Mouse (Mus musculus) embryonic facial prominence, embryonic 11.5 days (tissue): ENCODE measurements around the gene Cnn2. TPM values are rescaled to one million over a fixed set of nuclear protein-coding genes. Genes with fewer than 3 reads are reported as not detected.
A peak's percentile ranks its signal among the peaks of the same experiment; 100 is the strongest.

Experiments used
- ATAC-seq: fragments of 200-750 bp; cut with Nextera tagmentation; replicated peaks from 2 replicates; pipeline ENCODE4 v1.8.0; 2017; ENCODE audit warnings: low read depth; ENCODE audit not compliant: insufficient number of reproducible peaks, low FRiP score, low TSS enrichment
- DNase-seq: peaks from one replicate; pipeline ENCODE4 v3.0.0-alpha.2; 2015; ENCODE audit warnings: low spot score
- H3K27ac ChIP-seq: fragments of 300-500 bp; sonication (generic); replicated peaks from 2 replicates; pipeline ENCODE4 v1.5.1; 2014; ENCODE audit warnings: mild to moderate bottlenecking, low read depth, low read length, control low read depth
- H3K27me3 ChIP-seq: fragments of 300-500 bp; sonication (generic); 2 replicates; pipeline ENCODE4 v1.6.1; 2014; ENCODE audit warnings: mild to moderate bottlenecking, low read length, moderate library complexity, mixed read lengths; ENCODE audit not compliant: control insufficient read depth, insufficient read depth
- H3K36me3 ChIP-seq: fragments of 300-500 bp; sonication (generic); replicated peaks from 2 replicates; pipeline ENCODE4 v1.6.1; 2014; ENCODE audit warnings: low read depth, mild to moderate bottlenecking, low read length, moderate library complexity, mixed read lengths; ENCODE audit not compliant: control insufficient read depth, insufficient read depth
- H3K4me1 ChIP-seq: fragments of 300-500 bp; sonication (generic); 2 replicates; pipeline ENCODE4 v1.6.1; 2014; ENCODE audit warnings: low read length, mixed read lengths; ENCODE audit not compliant: control insufficient read depth, insufficient read depth
- H3K4me2 ChIP-seq: fragments of 300-500 bp; sonication (generic); 2 replicates; pipeline ENCODE4 v1.6.1; 2014; ENCODE audit warnings: low read depth, mild to moderate bottlenecking, control low read depth, low read length, moderate library complexity
- H3K4me3 ChIP-seq: fragments of 300-500 bp; sonication (generic); 2 replicates; pipeline ENCODE4 v1.5.1; 2014; ENCODE audit warnings: low read depth, low read length, control low read depth
- H3K9ac ChIP-seq: fragments of 300-500 bp; sonication (generic); replicated peaks from 2 replicates; pipeline ENCODE4 v1.6.1; 2014; ENCODE audit warnings: mild to moderate bottlenecking, control low read depth, low read length
- H3K9me3 ChIP-seq: fragments of 300-500 bp; sonication (generic); replicated peaks from 2 replicates; pipeline ENCODE4 v1.6.1; 2016; ENCODE audit warnings: mild to moderate bottlenecking, low read length, inconsistent platforms, mixed read lengths; ENCODE audit not compliant: control insufficient read depth
- WGBS: fragments of 180-500 bp; shearing (Covaris S2); extraction: QIAGEN DNeasy Blood & Tissue Kit; methylation state at CpG from one replicate; pipeline ENCODE4 v1.1.7; 2014; 5-methylcytosine and 5-hydroxymethylcytosine counted together
- polyA plus RNA-seq: library from polyadenylated mRNA; unstranded; fragments of >200 nt; fragmentation: Nextera tagmentation; extraction: Ambion mirVana; gene quantifications from 2 replicates; pipeline ENCODE4 v1.2.1, GENCODE M21; 2014

The Cnn2 gene
- polyA plus RNA-seq, 1 experiment from 2014 or later, result 255 TPM

DNA sequence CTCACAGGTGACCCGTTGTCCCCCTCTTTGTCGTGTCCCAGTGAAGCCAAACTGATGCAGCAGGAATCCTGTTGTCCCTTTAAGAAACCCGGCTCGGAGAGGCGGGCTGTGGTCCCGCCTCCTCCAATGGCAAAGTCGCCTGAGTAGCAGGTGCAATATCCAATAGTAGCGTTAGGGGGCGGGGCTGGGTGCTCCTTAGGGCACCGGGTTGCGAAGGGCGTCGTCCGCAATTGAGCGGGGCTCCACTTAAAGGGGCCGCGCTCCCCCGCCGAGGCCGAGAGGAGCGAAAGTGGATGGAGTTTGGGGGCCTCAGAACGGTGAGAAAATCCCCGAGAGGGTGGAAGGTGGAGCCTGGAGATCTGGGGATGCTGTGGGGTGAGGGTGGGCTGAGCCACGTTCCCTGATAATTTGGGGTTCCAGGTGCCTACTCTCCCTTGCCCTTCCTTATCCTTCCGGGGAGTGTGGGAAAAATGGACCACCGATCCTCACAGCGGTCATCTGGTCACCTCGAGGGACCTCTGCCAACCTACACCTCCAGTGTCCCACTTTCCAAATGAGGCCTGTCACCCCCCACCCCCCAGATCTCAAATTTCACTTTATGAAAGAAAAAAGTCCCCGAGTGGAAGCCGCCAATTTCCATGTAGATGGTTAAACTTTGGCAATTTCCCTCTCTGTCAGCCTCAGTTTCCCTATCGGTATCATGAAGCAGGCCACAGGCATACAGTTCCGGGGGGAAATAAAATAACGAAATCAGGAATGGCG, 8.1 kb downstream of the Cnn2 start, which contains the start of gene Abca7:
Gene Abca7, plus strand, starts transcription at position 223 of the 762 bp plus-strand sequence.
- DNase-seq, result peak; percentile 100
- Histone ChIP-seq H3K4me2 (peak within 1 kb of the TSS; percentile 41), H3K27me3 (peaks cover 3% of the 10 kb centered on the region; the same call in 1 of the 2 replicates), H3K27ac (no peak within 1 kb of the TSS; the same call in 1 of the 2 replicates), H3K4me1 (no peaks in the 10 kb centered on the region), H3K36me3 (peaks cover 13% of the 10 kb centered on the region; the same call in 1 of the 2 replicates), H3K4me3 (peak within 1 kb of the TSS; percentile 45), H3K9ac (peak within 1 kb of the TSS; percentile 54), H3K9me3 (no peaks in the 10 kb centered on the region)
- peak; percentile 80 for ATAC-seq
- under 1% methylated on average over 31 of the region's 34 CpGs for WGBS

DNA sequence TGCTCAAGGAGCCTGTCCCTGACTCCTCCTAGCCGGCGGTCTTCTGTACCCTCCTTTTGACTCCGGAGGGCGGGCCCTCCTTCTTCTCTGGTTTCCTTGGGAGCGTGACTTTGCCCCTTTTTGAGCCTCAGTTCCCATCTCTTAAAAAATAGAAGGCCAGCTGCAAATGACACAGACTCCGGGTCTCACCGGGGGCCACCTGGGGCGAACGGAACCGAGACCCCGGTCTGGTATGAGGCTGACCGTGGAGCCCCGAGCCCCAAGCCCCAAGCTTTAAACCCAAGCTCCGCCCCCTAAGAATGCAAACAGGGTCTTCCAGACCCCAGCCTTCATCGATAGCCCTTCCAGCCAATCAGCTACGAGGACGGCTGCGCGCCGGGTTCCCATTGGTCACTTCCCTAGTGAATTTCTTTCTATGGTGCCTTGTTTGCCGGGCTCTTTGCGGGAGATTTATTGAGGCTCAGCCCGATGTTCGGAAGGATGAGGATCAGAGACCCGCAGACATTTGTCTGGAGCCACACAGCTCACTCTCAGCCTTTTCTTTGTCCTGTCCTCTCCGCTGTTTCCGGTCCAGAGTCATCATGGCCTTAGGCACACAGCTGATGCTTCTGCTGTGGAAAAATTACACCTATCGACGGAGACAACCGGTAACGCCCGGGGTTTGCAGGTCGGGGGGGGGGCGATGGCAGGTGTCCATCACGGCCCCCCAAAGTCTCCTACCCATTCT, 8.8 kb downstream of the Cnn2 start:
- Histone ChIP-seq H3K4me1 (no peaks in the 10 kb centered on the region), H3K9ac (no peak overlapping the region), H3K27ac (no peak overlapping the region; the same call in 1 of the 2 replicates), H3K36me3 (peaks cover 8% of the 10 kb centered on the region; the same call in 1 of the 2 replicates), H3K4me2 (peak overlapping the region; percentile 41), H3K9me3 (no peaks in the 10 kb centered on the region), H3K27me3 (peaks cover 8% of the 10 kb centered on the region; the same call in 1 of the 2 replicates), H3K4me3 (peak overlapping the region; percentile 45)
- DNase-seq (peak; percentile 95), ATAC-seq (peak; percentile 46)
- under 1% methylated on average over 35 of the region's 35 CpGs for WGBS

DNA sequence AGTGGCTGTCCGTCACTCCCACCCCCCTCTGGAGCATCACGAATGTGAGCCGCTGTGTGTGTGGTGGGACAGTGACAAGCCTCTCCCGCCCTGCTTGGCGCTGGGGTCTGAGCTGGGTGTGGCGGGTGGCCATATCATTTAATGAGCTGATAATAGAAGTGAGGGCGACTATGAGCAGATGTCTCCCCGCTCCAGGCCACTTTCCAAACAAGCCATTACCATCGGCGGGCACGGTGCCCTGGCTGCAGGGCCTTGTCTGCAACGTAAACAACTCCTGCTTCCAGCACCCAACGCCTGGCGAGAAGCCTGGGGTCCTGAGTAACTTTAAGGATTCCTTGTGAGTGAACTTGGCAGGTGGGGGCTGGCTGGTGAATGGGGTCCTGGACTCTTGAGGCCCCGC, 9.4 kb downstream of the Cnn2 start:
- WGBS, result 4% methylated on average over 15 of the region's 15 CpGs
- Histone ChIP-seq H3K4me3 (peak overlapping the region; percentile 45), H3K9me3 (no peaks in the 10 kb centered on the region), H3K4me2 (peak overlapping the region; percentile 41), H3K36me3 (peaks cover 6% of the 10 kb centered on the region; the same call in 1 of the 2 replicates), H3K4me1 (no peaks in the 10 kb centered on the region; the same call in 1 of the 2 replicates), H3K9ac (peak overlapping the region; percentile 0; the same call in 1 of the 2 replicates), H3K27ac (no peak overlapping the region), H3K27me3 (peaks cover 14% of the 10 kb centered on the region)
- ATAC-seq, result no peak
- DNase-seq, result no peak

DNA sequence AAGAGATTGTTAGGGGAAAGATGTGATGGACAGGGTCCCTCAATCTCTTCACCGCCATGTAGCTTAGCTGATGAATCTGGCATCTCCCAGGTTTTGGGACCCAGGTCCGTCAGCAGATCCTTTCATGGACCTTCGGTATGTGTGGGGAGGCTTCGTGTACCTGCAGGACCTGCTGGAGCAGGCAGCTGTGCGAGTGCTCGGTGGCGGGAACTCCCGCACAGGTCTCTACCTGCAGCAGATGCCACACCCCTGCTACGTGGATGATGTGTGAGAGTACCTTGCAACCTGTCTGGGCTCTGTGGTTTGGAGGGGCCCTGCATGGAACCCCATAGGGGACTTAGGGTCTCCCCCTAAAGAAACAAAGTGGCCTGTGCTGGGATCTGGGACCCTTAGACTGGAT, 13.6 kb downstream of the Cnn2 start:
- H3K27me3 ChIP-seq, result peaks cover 18% of the 10 kb centered on the region
- no peak overlapping the region for H3K4me3 ChIP-seq
- H3K9me3 ChIP-seq, result no peaks in the 10 kb centered on the region
- 71% methylated on average over 9 of the region's 9 CpGs for WGBS
- no peak for ATAC-seq
- peaks cover 3% of the 10 kb centered on the region; the same call in 1 of the 2 replicates for H3K4me1 ChIP-seq
- H3K4me2 ChIP-seq, result no peak overlapping the region
- H3K9ac ChIP-seq, result no peak overlapping the region; the same call in 1 of the 2 replicates
- H3K36me3 ChIP-seq, result no peaks in the 10 kb centered on the region
- no peak for DNase-seq
- no peak overlapping the region for H3K27ac ChIP-seq

DNA sequence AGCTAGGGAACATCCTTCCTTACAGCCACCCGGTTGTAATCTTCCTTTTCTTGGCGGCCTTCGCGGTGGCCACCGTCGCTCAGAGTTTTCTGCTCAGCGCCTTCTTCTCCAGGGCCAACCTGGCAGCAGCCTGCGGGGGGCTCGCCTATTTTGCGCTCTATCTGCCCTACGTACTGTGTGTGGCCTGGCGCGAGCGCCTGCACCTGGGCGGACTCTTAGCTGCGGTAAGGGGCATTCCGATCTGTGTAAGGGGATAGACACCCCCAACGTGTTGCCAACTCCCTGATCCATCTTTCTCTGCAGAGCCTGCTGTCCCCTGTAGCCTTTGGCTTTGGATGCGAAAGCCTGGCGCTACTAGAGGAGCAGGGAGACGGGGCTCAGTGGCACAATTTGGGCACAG, 14.4 kb downstream of the Cnn2 start:
- no peak overlapping the region for H3K27ac ChIP-seq
- H3K4me3 ChIP-seq, result no peak overlapping the region
- WGBS, result 21% methylated on average over 21 of the region's 21 CpGs
- no peak for ATAC-seq
- H3K36me3 ChIP-seq, result no peaks in the 10 kb centered on the region
- no peak for DNase-seq
- no peak overlapping the region for H3K4me2 ChIP-seq
- H3K4me1 ChIP-seq, result peaks cover 3% of the 10 kb centered on the region; the same call in 1 of the 2 replicates
- no peaks in the 10 kb centered on the region for H3K9me3 ChIP-seq
- H3K27me3 ChIP-seq, result peaks cover 18% of the 10 kb centered on the region
- no peak overlapping the region; the same call in 1 of the 2 replicates for H3K9ac ChIP-seq

DNA sequence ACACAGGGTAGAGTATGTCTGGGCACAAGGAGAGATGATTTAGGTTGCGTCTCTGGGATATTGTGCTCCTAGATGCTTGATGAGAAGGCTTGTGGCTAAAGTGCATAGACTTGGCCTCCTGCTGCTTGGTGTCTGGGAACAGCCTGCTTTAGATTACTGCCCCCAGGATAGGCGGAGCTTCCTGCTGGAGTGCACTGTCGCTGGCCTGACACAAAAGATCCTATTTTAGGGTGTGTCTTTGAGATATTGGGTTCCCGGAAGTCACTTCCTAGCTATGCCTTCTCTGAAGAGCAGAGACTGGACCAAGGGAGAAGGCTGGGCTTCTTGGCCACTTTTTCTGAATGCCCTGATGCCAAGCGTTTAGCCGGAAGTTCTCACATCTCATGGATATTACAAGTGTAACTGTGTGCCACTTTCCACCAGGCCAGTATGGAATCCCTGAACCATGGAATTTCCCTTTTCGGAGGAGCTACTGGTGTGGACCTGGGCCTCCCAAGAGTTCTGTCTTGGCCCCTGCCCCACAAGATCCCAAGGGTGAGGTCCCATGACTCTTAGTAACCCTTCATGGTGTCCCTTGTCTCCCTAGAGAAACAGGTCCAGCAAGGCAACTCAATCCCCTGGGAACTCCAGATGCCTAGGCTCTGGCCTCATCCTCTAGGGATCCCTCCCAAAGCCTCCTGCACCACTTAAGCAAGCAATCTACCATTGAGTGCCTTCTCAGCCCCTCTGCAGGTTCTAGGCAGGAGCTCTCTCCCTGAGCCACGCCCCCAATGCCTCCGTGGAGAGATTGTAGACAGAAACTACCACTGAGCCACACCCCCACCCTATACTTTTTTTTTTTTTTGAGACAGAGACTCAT, 15.2 kb downstream of the Cnn2 start:
- DNase-seq (peak; percentile 29), ATAC-seq (no peak)
- H3K9me3 ChIP-seq, result no peaks in the 10 kb centered on the region
- H3K27me3 ChIP-seq, result peaks cover 14% of the 10 kb centered on the region
- no peaks in the 10 kb centered on the region for H3K36me3 ChIP-seq
- no peak overlapping the region for H3K4me2 ChIP-seq
- H3K27ac ChIP-seq, result no peak overlapping the region
- H3K9ac ChIP-seq, result 0 out of 2 replicates have a peak overlapping the region, but pooled peaks have one; percentile 13
- peaks cover 3% of the 10 kb centered on the region; the same call in 1 of the 2 replicates for H3K4me1 ChIP-seq
- WGBS, result 53% methylated on average over 9 of the region's 9 CpGs
- no peak overlapping the region for H3K4me3 ChIP-seq

DNA sequence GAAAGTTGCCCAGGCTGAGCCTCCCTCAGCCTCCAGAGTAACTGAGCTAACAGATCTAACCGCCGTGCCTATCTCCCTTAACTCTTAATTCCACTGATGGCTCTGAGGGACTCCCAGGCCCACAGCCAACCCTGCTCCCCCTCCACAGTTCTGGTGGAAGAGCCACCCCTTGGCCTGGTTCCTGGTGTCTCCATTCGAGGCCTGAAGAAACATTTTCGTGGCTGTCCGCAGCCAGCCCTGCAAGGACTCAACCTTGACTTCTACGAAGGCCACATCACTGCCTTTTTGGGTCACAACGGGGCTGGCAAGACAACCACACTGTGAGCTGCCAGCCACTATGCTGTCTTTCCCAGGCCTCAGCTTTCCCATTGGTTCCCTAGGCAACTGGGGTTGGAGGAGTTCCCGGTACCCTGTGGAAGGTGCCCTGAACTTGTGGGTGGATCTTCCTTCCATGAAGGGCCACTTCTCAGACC, 15.9 kb downstream of the Cnn2 start:
- Histone ChIP-seq H3K4me2 (no peak overlapping the region), H3K36me3 (no peaks in the 10 kb centered on the region), H3K4me3 (no peak overlapping the region), H3K4me1 (peaks cover 3% of the 10 kb centered on the region; the same call in 1 of the 2 replicates), H3K27me3 (peaks cover 14% of the 10 kb centered on the region), H3K9me3 (no peaks in the 10 kb centered on the region), H3K27ac (no peak overlapping the region), H3K9ac (no peak overlapping the region)
- ATAC-seq (no peak), DNase-seq (no peak)
- 92% methylated on average over 8 of the region's 8 CpGs for WGBS
